Comparison of ENCODE assay signal across 17 mouse cellular contexts in genomic region chr14:86243662-86244061, GRCm38 (mm10).
"Had no signal": no experiment of that assay in that cellular context is flagged by ENCODE, and none has a peak within 500 bp of the region (broad histone marks: within the 10 kb centered on the region; RNA-seq: fewer than 3 reads in every experiment).

No protein-coding gene starts in this region.

- H3K27me3 ChIP-seq: kidney, embryonic 15.5 days; limb, embryonic 15.5 days; liver, embryonic 12.5 days; neural tube, embryonic 15.5 days; stomach, embryonic 15.5 days had no signal

- H3K9ac ChIP-seq: kidney, embryonic 15.5 days; limb, embryonic 15.5 days; liver, embryonic 12.5 days; lung, embryonic 14.5 days; neural tube, embryonic 15.5 days; stomach, embryonic 15.5 days had no signal

- H3K4me2 ChIP-seq: kidney, embryonic 15.5 days; limb, embryonic 15.5 days; liver, embryonic 12.5 days; lung, embryonic 14.5 days; neural tube, embryonic 15.5 days; stomach, embryonic 15.5 days had no signal

- H3K27ac ChIP-seq: kidney, embryonic 15.5 days; limb, embryonic 15.5 days; liver, embryonic 12.5 days; midbrain, embryonic 10.5 days; neural tube, embryonic 15.5 days; stomach, embryonic 15.5 days had no signal

- DNase-seq: kidney, adult 11 months; kidney, postnatal 25 days; layer of hippocampus, postnatal 36 days; lung, embryonic 14.5 days; lung, postnatal 10 days; lung, postnatal 4 days; midbrain, embryonic 14.5 days; retina, postnatal 1 day; right cerebral cortex, postnatal 14 days; thymus, postnatal 4 days had no signal

- H3K4me1 ChIP-seq: kidney, embryonic 15.5 days; limb, embryonic 15.5 days; liver, embryonic 12.5 days; neural tube, embryonic 15.5 days; stomach, embryonic 15.5 days had no signal

- H3K36me3 ChIP-seq: kidney, embryonic 15.5 days; limb, embryonic 15.5 days; liver, embryonic 12.5 days; midbrain, embryonic 10.5 days; neural tube, embryonic 15.5 days; stomach, embryonic 15.5 days had no signal

- ATAC-seq: liver, embryonic 12.5 days had no signal

- H3K9me3 ChIP-seq: kidney, embryonic 15.5 days; limb, embryonic 15.5 days; liver, embryonic 12.5 days; midbrain, embryonic 10.5 days; neural tube, embryonic 15.5 days; stomach, embryonic 15.5 days had no signal

- H3K4me3 ChIP-seq: kidney, embryonic 15.5 days; limb, embryonic 15.5 days; liver, embryonic 12.5 days; midbrain, embryonic 10.5 days; myocyte; neural tube, embryonic 15.5 days; stomach, embryonic 15.5 days had no signal
